Mouse (Mus musculus) ES-E14 (cell line): ENCODE data around the gene Fhl1. TPM values are rescaled to one million over a fixed set of nuclear protein-coding genes. Genes with fewer than 3 reads are reported as not detected.

Experiments used
- DNase-seq: peaks from one replicate; pipeline ENCODE4 v3.0.0-alpha.2; 2013; ENCODE audit warnings: low read depth, low spot score
- H3K27ac ChIP-seq: 2 replicates; pipeline ENCODE4 v1.5.1; 2012; ENCODE audit warnings: low read depth, mild to moderate bottlenecking, low read length, moderate library complexity, mixed read lengths; ENCODE audit not compliant: poor library complexity, insufficient read depth, severe bottlenecking
- H3K36me3 ChIP-seq: 2 replicates; pipeline ENCODE4 v1.6.1; 2012; ENCODE audit warnings: mild to moderate bottlenecking, low read length, moderate library complexity, mixed read lengths; ENCODE audit not compliant: control insufficient read depth, poor library complexity, insufficient read depth, severe bottlenecking
- H3K4me1 ChIP-seq, 2 experiments: fragments of 150-350 bp in 1 of 2; sonication (generic) in 1 of 2; 2 replicates each; pipeline ENCODE4 v1.6.1; 2012; ENCODE audit warnings: low read length in 2 of 2, mild to moderate bottlenecking in 1 of 2, mixed read lengths in 1 of 2; ENCODE audit not compliant: control insufficient read depth in 2 of 2, insufficient read depth in 2 of 2, poor library complexity in 1 of 2
- H3K4me3 ChIP-seq, 2 experiments: fragments of 150-350 bp in 1 of 2; sonication (generic) in 1 of 2; 2 replicates each; pipeline ENCODE4 v1.5.1; 2012; ENCODE audit warnings: low read length in 2 of 2, low read depth in 1 of 2, mild to moderate bottlenecking in 1 of 2, mixed read lengths in 1 of 2; ENCODE audit not compliant: insufficient read depth in 1 of 2, poor library complexity in 1 of 2, severe bottlenecking in 1 of 2
- H3K9ac ChIP-seq: 2 replicates; pipeline ENCODE4 v1.6.1; 2012; ENCODE audit warnings: low read depth, mild to moderate bottlenecking, low read length, mixed read lengths; ENCODE audit not compliant: poor library complexity, insufficient read depth, severe bottlenecking
- H3K9me3 ChIP-seq: fragments of 150-350 bp; sonication (generic); 2 replicates; pipeline ENCODE4 v1.6.1; 2012; ENCODE audit warnings: low read depth, mild to moderate bottlenecking, low read length; ENCODE audit not compliant: control insufficient read depth, insufficient read depth
- CHD2 ChIP-seq: IDR thresholded peaks from 2 replicates; pipeline ENCODE4 v1.6.1; 2014; ENCODE audit warnings: mild to moderate bottlenecking, low read depth, low read length, inconsistent platforms
- HCFC1 ChIP-seq: IDR thresholded peaks from 2 replicates; pipeline ENCODE4 v1.6.1; 2012; ENCODE audit warnings: low read length, inconsistent platforms, borderline replicate concordance; ENCODE audit not compliant: insufficient read depth
- MAFK ChIP-seq: IDR thresholded peaks from 2 replicates; pipeline ENCODE4 v1.6.1; 2014; ENCODE audit warnings: mild to moderate bottlenecking, low read depth, low read length, inconsistent platforms; ENCODE audit not compliant: insufficient read depth
- ZC3H11A ChIP-seq: IDR thresholded peaks from 2 replicates; pipeline ENCODE4 v1.6.1; 2012; ENCODE audit warnings: low read depth, mild to moderate bottlenecking, inconsistent platforms, low read length, borderline replicate concordance
- ZNF384 ChIP-seq: IDR thresholded peaks from 2 replicates; pipeline ENCODE4 v1.6.1; 2012; ENCODE audit warnings: low read depth, low read length, inconsistent platforms
- in situ Hi-C, 2 experiments: fragments of 600-800 bp; cut with MboI; formaldehyde crosslinking; loops; one replicate each; pipeline ENCODE4 v1.15.1; 2025; ENCODE audit warnings: low sequenced_read_pairs in 2 of 2, inconsistent platforms in 1 of 2; ENCODE audit not compliant: unreplicated experiment in 2 of 2
- total RNA-seq: library from RNA; depleted of rRNA; stranded (reverse); fragments of 300-350 nt; gene quantifications from 2 replicates; pipeline ENCODE4 v1.2.3, GENCODE M21; 2012

Gene Fhl1
- total RNA-seq, 1 experiment = 42.7 TPM

DNA sequence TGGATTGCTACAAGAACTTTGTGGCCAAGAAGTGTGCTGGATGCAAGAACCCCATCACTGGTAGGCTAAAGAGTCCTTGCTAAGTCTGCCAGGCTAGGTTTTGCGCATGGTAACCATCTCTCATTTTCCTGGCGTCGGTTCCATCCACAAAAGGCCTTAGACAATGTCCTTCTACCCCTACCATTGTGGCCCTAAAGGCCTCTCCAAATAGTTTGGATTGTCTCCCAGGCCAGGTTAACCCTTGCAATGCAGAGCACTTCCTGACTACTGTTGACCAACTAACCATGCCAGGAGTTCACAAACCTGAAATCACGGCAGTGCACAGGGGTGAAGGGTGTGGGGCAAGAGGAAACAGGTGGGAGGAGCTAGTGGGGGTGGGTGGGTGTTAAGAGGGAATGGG, 59.0 kb downstream of the Fhl1 start:
- DNase-seq = no peak
- 0 out of 4 replicates have a peak, but pooled peaks cover 0 to 2% of the 10 kb centered on the region in 2 experiments for H3K4me1 ChIP-seq
- TF ChIP-seq MAFK = no peak
- TF ChIP-seq ZNF384 = no peak
- no peak for TF ChIP-seq ZC3H11A
- no peak for TF ChIP-seq CHD2
- TF ChIP-seq HCFC1 = no peak
- no peak overlapping the region for H3K4me3 ChIP-seq
- no peak overlapping the region for H3K27ac ChIP-seq
- in situ Hi-C loops = no loop called here
- peaks cover 3% of the 10 kb centered on the region; the same call in 1 of the 2 replicates for H3K36me3 ChIP-seq
- no peaks in the 10 kb centered on the region for H3K9me3 ChIP-seq
- H3K9ac ChIP-seq = no peak overlapping the region

DNA sequence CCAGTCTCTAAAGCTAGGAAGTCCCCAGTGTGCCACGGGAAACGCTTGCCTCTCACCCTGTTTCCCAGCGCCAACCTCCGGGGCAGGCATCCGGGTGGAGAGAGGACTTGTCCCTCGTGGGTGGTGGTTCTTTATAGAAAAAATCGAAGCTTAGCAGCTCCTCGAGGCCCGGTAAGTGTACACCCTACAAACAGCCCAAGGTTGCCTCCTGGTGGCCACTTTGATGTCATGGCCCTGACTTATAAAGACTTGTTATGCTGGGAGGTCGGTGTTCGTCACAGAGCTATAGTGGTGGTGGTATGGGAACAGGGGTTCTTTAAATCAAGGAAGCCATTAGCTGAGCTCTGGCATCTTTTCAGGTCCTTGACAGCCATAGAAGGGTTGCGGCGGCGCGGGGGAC, 59.7 kb downstream of the Fhl1 start:
- no peak overlapping the region for H3K9ac ChIP-seq
- in situ Hi-C loops = no loop called here
- H3K4me1 ChIP-seq = no peaks in the 10 kb centered on the region
- no peak for TF ChIP-seq CHD2
- no peak for TF ChIP-seq MAFK
- no peak for TF ChIP-seq ZC3H11A
- TF ChIP-seq HCFC1 = no peak
- TF ChIP-seq ZNF384 = no peak
- DNase-seq = peak; percentile 31
- H3K27ac ChIP-seq = no peak overlapping the region
- H3K9me3 ChIP-seq = no peaks in the 10 kb centered on the region
- peaks cover 3% of the 10 kb centered on the region; the same call in 1 of the 2 replicates for H3K36me3 ChIP-seq
- no peak overlapping the region; a peak in 1 of 4 replicates for H3K4me3 ChIP-seq

GRCm38 (mm10) chrX:56821765-56822603, 90.4 kb downstream of the Fhl1 start, which contains the start of gene Map7d3:
TSS of gene Map7d3 (minus strand) at chrX:56822326.
- H3K4me3 ChIP-seq = peak within 1 kb of the TSS; percentile 79 to 82
- in situ Hi-C loops = no loop called here
- no peaks in the 10 kb centered on the region for H3K9me3 ChIP-seq
- TF ChIP-seq ZC3H11A (no peak), ZNF384 (no peak), HCFC1 (no peak), MAFK (no peak), CHD2 (no peak)
- peak within 1 kb of the TSS; percentile 72 for H3K9ac ChIP-seq
- DNase-seq = no peak
- H3K27ac ChIP-seq = no peak within 1 kb of the TSS; the same call in 1 of the 2 replicates
- H3K4me1 ChIP-seq = no peaks in the 10 kb centered on the region
- no peaks in the 10 kb centered on the region for H3K36me3 ChIP-seq

DNA sequence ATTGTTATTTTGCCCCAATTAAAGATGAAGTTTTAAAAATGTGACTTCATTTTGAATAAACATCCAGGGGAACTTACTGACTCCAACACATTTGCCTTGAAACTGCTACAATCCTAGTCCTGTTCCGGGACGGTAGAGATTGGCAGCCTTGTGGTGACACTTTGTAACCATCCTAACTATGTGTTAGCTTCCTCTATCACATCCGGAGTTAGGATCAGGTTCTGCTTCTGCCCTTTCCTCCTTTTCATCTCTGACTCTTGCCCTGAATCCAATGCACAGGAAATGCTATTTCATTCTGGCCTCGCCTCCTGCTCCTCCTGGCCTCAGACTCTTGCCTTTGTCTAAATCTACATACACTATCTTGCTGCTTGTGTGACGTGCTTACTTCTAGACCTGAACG, 95.9 kb downstream of the Fhl1 start:
- H3K9me3 ChIP-seq = no peaks in the 10 kb centered on the region
- no peak overlapping the region for H3K4me3 ChIP-seq
- H3K9ac ChIP-seq = no peak overlapping the region
- H3K36me3 ChIP-seq = no peaks in the 10 kb centered on the region
- in situ Hi-C loops = no loop called here
- DNase-seq = no peak
- no peaks in the 10 kb centered on the region for H3K4me1 ChIP-seq
- TF ChIP-seq ZNF384 (no peak), ZC3H11A (no peak), MAFK (no peak), HCFC1 (no peak), CHD2 (no peak)
- no peak overlapping the region for H3K27ac ChIP-seq
